Mouse (Mus musculus) right cerebral cortex, postnatal 10 days (tissue): ENCODE measurements at regions not wholly inside any gene's neighbourhood (a gene's known extent, or its start where the extent isn't known, plus 50 kb on each side); places are given as distances from the start of the nearest gene placed in this dataset.

ENCODE experiments used
- DNase-seq, 2 experiments: peaks; one replicate each; pipeline ENCODE4 v3.0.0; 2021; ENCODE audit warnings: low spot score in 2 of 2

DNA sequence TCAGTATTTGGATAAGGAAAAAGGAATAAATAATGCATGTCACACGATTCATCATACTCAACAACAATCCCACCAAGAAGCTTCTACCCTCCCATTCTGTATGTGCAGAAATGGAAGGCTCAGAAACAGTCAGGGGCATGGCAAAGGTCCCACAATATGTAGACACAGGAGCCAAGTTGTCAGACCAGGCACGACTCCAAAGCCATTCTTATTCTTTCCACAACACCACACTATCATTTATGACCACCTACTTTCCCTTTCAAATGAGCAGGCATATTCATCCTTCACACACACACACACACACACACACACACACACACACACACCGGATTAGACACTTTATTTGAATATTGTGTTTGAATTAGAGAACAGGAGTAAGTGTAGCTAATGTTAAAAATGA, 232.0 kb downstream of the Rab28 start:
- peak; percentile 33 to 41 for DNase-seq

DNA sequence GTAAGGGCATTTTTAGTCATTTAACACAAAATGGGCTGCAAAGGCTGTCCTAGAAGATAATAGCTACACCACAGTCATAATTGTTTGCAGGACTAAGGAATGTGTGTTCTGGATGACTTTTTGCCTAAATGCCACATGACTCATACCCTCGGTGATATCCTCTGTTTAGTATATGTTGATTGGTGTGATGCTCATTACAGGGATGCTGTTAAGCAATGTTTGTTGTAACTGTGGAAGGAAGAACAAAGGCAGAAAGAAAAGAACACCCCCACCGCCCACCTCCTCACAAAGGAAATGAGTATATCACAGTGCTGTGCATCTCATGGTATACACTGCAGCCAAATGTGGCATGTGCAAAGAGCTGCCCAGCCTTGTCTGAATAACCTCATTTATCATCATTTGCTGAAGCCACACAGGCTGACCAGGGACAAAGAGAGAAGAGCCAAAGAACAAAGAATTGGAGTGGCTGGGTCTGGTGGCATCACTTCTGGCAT, 262.4 kb downstream of the Rab28 start:
- DNase-seq = no peak

DNA sequence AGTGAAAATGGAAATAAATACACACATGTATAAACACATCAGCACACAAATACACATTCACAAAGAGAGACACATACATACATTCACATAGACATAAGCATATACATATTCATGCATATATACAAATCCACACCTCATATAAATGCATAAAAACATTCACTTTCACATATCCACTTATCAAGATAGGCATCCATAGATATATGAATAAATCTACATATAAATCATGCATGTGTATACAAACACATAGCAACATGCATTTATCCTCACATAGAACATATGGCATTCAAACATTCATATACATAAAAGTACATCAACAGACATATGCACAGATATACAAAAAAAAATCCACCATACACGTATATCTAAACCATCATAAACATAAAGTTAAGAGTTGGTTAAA, 266.9 kb downstream of the Rab28 start:
- DNase-seq = no peak

- DNase-seq = no peak
These were observed 288.7 kb downstream of the Rab28 start for GRCm38 (mm10) chr5:41419121-41419874.

- DNase-seq = no peak
These were observed 298.8 kb downstream of the Rab28 start for GRCm38 (mm10) chr5:41409070-41409668.

DNA sequence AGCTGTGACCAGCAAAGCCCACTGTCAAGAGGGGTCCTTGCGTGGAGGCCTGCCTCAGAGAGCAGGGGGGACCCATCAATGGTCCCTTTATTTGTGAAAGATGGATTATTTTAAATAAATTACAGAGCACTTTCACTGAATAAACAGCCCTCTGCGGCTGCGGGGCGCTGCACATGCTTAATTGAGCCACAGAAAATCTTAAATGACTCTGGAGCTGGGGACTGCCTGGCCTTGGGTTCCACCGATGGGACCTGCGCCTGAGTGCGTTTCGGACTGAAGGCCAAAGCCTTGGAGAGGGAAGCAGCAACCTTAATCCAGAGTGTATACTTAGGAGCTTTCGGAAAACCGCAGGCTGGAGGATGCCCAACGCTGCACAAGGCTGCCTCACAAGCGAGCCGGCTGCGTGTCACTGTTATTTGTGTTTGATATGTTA, 315.1 kb downstream of the Rab28 start:
- DNase-seq = peak; percentile 38 to 46

DNA sequence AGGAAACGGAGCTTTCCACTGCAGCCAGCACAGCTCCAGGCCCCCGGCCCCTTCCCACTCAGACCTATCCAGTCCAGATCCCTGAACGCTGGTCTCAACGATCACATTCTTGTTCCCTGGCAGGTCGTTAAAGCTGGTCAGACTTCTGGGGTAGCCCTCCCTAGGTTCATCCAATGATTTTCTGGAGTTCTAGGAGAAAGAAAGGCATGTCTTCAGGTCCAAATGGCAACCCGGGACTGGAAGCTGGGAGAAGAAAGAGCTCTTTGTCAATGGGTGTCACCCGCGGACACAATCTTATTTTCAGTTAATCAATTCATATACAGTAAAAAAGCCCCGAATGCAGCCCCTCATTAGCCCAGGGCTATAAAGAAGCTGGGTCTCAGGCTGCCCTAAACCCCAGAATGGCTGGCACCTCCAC, 315.8 kb downstream of the Rab28 start:
- DNase-seq = peak in 1 of 2 experiments; percentile 22

DNA sequence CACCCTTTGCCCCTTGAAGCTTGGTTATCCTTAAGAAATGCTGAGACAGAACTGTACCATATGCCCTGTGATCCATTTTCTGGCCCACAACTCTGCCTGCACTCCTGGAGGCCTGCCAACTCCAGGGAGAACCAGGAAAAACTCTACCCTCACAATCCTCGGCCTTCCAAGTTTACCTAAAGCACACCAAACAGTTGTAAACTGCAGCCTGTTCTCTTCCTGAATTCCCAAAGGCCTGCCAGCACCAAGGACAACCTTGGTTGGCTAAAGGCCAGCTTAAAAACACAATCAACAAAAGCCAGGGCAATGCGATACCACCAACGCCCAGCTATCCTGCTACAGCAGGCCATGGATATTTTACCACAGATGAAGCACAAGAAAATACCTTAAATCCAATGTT, 334.5 kb downstream of the Rab28 start:
- DNase-seq = no peak

GRCm38 (mm10) chr5:41371461-41371860, 336.5 kb downstream of the Rab28 start:
- DNase-seq = no peak

GRCm38 (mm10) chr5:41370356-41370755, 337.6 kb downstream of the Rab28 start:
- DNase-seq = no peak

GRCm38 (mm10) chr5:41369907-41370306, 338.1 kb downstream of the Rab28 start:
- no peak for DNase-seq

DNA sequence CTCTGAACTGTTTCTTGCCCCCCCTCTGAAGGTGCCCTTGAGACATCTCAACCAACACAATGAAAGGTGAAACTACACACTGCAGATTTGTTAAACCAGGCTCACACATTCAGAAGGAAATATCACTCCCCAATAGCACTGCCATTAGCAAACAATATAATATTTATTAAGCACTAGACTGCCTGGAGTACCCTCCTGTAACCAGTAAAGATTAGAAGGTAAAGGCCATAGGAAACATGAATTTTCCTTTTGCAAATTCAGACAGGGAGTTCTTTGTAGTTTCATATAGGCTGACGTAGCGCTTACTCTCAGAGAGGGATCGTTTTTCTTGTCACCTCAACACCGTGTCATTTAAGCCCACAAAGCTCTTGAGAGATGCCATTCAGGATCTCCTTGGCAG, 342.1 kb downstream of the Rab28 start:
- no peak for DNase-seq

- no peak for DNase-seq
These were observed 359.5 kb downstream of the Rab28 start for GRCm38 (mm10) chr5:41348410-41348821.

- DNase-seq = no peak
These were observed 360.5 kb downstream of the Rab28 start for GRCm38 (mm10) chr5:41347416-41347815.

DNA sequence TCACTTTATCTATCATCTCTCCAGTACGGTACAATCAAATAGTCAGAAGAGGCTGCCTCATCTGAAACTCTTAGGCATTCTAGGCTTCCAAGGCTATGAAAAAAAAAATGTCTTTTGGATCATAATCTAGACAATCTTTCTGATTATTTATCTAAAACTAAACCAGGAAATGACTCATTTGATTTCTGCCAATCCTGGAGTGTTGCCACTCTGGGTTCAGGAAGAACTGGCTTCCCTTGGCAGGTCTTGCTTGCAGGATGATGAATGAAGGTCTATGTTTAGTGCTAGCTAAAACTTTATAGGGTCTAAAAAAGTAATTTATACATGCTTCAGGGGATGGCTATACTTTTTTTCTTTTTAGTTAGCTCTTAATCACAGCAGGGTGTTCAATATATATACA, 367.4 kb downstream of the Rab28 start:
- no peak for DNase-seq

DNA sequence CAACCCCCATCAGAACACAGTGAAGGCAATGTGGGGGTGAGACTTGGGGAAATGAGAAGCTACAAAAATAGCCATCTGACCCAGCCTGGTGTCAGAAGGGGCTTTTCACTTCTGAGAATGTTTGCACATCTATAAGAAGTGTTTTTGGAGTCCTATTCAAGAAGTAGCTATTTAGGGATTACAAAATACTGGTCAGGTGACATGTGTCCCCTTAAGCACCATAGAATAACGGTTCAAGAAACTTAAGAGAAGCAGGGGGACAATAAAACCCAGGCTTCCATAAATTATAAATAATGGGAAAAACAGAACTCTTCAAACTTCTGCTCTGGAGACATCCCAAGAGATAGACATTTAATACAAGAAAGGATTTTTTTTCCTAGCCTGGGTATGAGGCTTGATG, 411.5 kb downstream of the Rab28 start:
- no peak for DNase-seq

GRCm38 (mm10) chr5:41266731-41267130, 441.2 kb downstream of the Rab28 start:
- DNase-seq = no peak

DNA sequence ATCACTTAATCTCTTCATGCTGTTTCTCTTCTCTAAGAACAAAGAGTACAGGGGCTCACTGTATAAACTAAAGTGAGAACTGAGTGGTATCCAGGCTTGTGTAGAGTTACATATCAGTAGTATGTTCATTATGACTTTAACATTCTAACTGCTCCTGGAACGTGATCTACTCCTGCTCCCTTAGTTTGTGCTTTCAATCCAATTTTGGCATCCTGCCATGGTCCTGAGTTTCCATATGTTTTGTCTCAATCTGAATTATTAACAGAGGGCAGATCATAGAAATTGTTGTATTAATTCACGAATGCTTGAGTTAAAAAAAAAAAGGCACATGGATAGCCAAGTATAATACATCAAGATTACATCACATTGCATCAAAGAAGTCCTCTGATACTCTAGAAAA, 441.6 kb downstream of the Rab28 start:
- no peak for DNase-seq

GRCm38 (mm10) chr5:41261654-41262237, 446.2 kb downstream of the Rab28 start:
- no peak for DNase-seq
